Mouse (Mus musculus): Measurements from ENCODE around the gene S100a10. TPM values are rescaled to one million over a fixed set of nuclear protein-coding genes. Genes with fewer than 3 reads are reported as not detected.

Gene S100a10
- polyA plus RNA-seq, 1 experiment from 2014 or later: 89.9 TPM

- DNase-seq (ENCODE audit: low spot score) (no peak), ATAC-seq (ENCODE audit: insufficient number of reproducible peaks, low FRiP score, low TSS enrichment, low read depth) (no peak)
- no peak overlapping the region for H3K4me3 ChIP-seq (ENCODE audit: low read depth, low read length)
- H3K36me3 ChIP-seq (ENCODE audit: control insufficient read depth, insufficient read depth, low read length): no peaks in the 10 kb centered on the region
- no peak overlapping the region for H3K27ac ChIP-seq (replicated peaks; ENCODE audit: low read depth, low read length)
- H3K9ac ChIP-seq (ENCODE audit: low read length): no peak overlapping the region
- 96% methylated on average over 4 of the region's 4 CpGs for WGBS
- H3K4me2 ChIP-seq (ENCODE audit: low read depth, severe bottlenecking): no peak overlapping the region
- no peaks in the 10 kb centered on the region for H3K4me1 ChIP-seq (ENCODE audit: control insufficient read depth, insufficient read depth, low read length)
- no peaks in the 10 kb centered on the region for H3K9me3 ChIP-seq (ENCODE audit: control insufficient read depth, low read length)
- no peaks in the 10 kb centered on the region for H3K27me3 ChIP-seq (ENCODE audit: control insufficient read depth, insufficient read depth, low read length)
These were observed 8.3 kb downstream of the S100a10 start for GRCm38 (mm10) chr3:93563216-93563615.

GRCm38 (mm10) chr3:93566892-93567291 lies 12.0 kb downstream of the S100a10 start:
- H3K4me2 ChIP-seq (ENCODE audit: low read depth, severe bottlenecking): no peak overlapping the region
- H3K36me3 ChIP-seq (ENCODE audit: control insufficient read depth, insufficient read depth, low read length): no peaks in the 10 kb centered on the region
- H3K4me1 ChIP-seq (ENCODE audit: control insufficient read depth, insufficient read depth, low read length): no peaks in the 10 kb centered on the region
- ATAC-seq (ENCODE audit: insufficient number of reproducible peaks, low FRiP score, low TSS enrichment, low read depth) (no peak), DNase-seq (ENCODE audit: low spot score) (no peak)
- H3K27ac ChIP-seq (replicated peaks; ENCODE audit: low read depth, low read length): no peak overlapping the region
- no peaks in the 10 kb centered on the region for H3K27me3 ChIP-seq (ENCODE audit: control insufficient read depth, insufficient read depth, low read length)
- WGBS: 76% methylated on average over 3 of the region's 3 CpGs
- no peak overlapping the region for H3K9ac ChIP-seq (ENCODE audit: low read length)
- H3K4me3 ChIP-seq (ENCODE audit: low read depth, low read length): no peak overlapping the region
- H3K9me3 ChIP-seq (ENCODE audit: control insufficient read depth, low read length): no peaks in the 10 kb centered on the region

DNA sequence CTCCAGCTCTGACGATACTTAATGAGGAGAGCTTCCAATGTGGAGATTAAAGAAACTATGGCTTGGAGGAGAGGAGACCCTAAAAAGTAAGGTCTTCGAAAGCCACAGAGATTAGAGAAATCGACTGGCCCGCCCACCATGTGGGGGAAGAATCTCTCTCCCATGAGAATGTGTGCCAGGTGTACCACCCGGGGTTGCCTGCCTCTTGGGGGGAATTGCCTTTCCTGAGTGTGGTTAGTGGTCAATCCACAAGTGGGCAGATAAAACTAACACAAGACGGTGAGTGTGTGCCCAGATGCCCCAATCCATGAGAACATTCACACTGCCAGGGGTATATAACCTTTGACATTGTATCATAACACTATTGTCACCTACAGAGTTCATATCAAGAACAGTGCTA lies 12.8 kb downstream of the S100a10 start:
- Histone ChIP-seq H3K9ac (ENCODE audit: low read length) (no peak overlapping the region), H3K27ac (replicated peaks; ENCODE audit: low read depth, low read length) (no peak overlapping the region), H3K36me3 (ENCODE audit: control insufficient read depth, insufficient read depth, low read length) (no peaks in the 10 kb centered on the region), H3K4me1 (ENCODE audit: control insufficient read depth, insufficient read depth, low read length) (no peaks in the 10 kb centered on the region), H3K4me2 (ENCODE audit: low read depth, severe bottlenecking) (no peak overlapping the region), H3K4me3 (ENCODE audit: low read depth, low read length) (no peak overlapping the region), H3K27me3 (ENCODE audit: control insufficient read depth, insufficient read depth, low read length) (no peaks in the 10 kb centered on the region), H3K9me3 (ENCODE audit: control insufficient read depth, low read length) (no peaks in the 10 kb centered on the region)
- ATAC-seq (ENCODE audit: insufficient number of reproducible peaks, low FRiP score, low TSS enrichment, low read depth): no peak
- no peak for DNase-seq (ENCODE audit: low spot score)
- WGBS: 96% methylated on average over 6 of the region's 6 CpGs

DNA sequence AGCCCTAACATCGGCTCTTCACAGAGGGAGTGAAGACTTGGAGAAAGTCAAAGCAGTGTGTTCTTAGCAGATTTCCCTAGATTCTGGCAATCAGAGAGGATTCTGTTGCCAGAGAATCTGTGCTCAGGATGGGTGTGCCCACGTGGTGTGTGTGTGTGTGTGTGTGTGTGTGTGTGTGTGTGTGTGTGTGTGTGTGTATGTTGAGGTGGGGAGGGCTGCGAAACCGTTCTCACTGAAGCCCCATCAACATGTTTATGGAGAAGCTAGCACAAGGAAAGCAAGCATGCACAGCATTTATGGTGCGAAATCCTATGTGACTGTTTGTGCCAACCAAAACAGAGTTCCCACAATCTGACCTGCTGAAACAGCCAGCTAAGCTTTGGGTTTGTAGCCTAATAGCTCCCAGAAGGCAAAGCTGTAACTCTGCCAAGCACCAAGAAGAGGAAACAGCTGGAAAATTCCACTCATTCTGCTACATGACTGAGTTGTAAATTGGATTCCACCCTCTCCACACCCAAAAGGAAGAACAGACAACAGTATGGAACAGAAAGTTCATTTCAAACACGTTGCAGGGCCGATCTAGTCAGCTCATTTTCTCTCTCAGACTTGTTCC lies 13.7 kb downstream of the S100a10 start:
- 81% methylated on average over 7 of the region's 7 CpGs for WGBS
- ATAC-seq (ENCODE audit: insufficient number of reproducible peaks, low FRiP score, low TSS enrichment, low read depth) (no peak), DNase-seq (ENCODE audit: low spot score) (no peak)
- H3K9me3 ChIP-seq (ENCODE audit: control insufficient read depth, low read length): no peaks in the 10 kb centered on the region
- H3K36me3 ChIP-seq (ENCODE audit: control insufficient read depth, insufficient read depth, low read length): no peaks in the 10 kb centered on the region
- no peak overlapping the region for H3K4me3 ChIP-seq (ENCODE audit: low read depth, low read length)
- no peak overlapping the region for H3K27ac ChIP-seq (replicated peaks; ENCODE audit: low read depth, low read length)
- no peaks in the 10 kb centered on the region for H3K27me3 ChIP-seq (ENCODE audit: control insufficient read depth, insufficient read depth, low read length)
- no peaks in the 10 kb centered on the region for H3K4me1 ChIP-seq (ENCODE audit: control insufficient read depth, insufficient read depth, low read length)
- H3K4me2 ChIP-seq (ENCODE audit: low read depth, severe bottlenecking): no peak overlapping the region
- H3K9ac ChIP-seq (ENCODE audit: low read length): no peak overlapping the region

- Histone ChIP-seq H3K4me2 (ENCODE audit: low read depth, severe bottlenecking) (no peak overlapping the region), H3K27me3 (ENCODE audit: control insufficient read depth, insufficient read depth, low read length) (no peaks in the 10 kb centered on the region), H3K27ac (replicated peaks; ENCODE audit: low read depth, low read length) (no peak overlapping the region), H3K9me3 (ENCODE audit: control insufficient read depth, low read length) (no peaks in the 10 kb centered on the region), H3K4me3 (ENCODE audit: low read depth, low read length) (no peak overlapping the region), H3K4me1 (ENCODE audit: control insufficient read depth, insufficient read depth, low read length) (no peaks in the 10 kb centered on the region), H3K36me3 (ENCODE audit: control insufficient read depth, insufficient read depth, low read length) (no peaks in the 10 kb centered on the region), H3K9ac (ENCODE audit: low read length) (no peak overlapping the region)
- 71% methylated on average over 2 of the region's 2 CpGs for WGBS
- ATAC-seq (ENCODE audit: insufficient number of reproducible peaks, low FRiP score, low TSS enrichment, low read depth) (no peak), DNase-seq (ENCODE audit: low spot score) (no peak)
These were observed 14.2 kb downstream of the S100a10 start for GRCm38 (mm10) chr3:93569046-93569445.

GRCm38 (mm10) chr3:93572058-93572791 lies 17.3 kb downstream of the S100a10 start:
- Histone ChIP-seq H3K36me3 (ENCODE audit: control insufficient read depth, insufficient read depth, low read length) (no peaks in the 10 kb centered on the region), H3K4me2 (ENCODE audit: low read depth, severe bottlenecking) (no peak overlapping the region), H3K27ac (replicated peaks; ENCODE audit: low read depth, low read length) (no peak overlapping the region), H3K9me3 (ENCODE audit: control insufficient read depth, low read length) (no peaks in the 10 kb centered on the region), H3K9ac (ENCODE audit: low read length) (no peak overlapping the region), H3K4me1 (ENCODE audit: control insufficient read depth, insufficient read depth, low read length) (no peaks in the 10 kb centered on the region), H3K4me3 (ENCODE audit: low read depth, low read length) (no peak overlapping the region), H3K27me3 (ENCODE audit: control insufficient read depth, insufficient read depth, low read length) (no peaks in the 10 kb centered on the region)
- no peak for ATAC-seq (ENCODE audit: insufficient number of reproducible peaks, low FRiP score, low TSS enrichment, low read depth)
- WGBS: 69% methylated on average over 5 of the region's 5 CpGs
- DNase-seq (ENCODE audit: low spot score): no peak

DNA sequence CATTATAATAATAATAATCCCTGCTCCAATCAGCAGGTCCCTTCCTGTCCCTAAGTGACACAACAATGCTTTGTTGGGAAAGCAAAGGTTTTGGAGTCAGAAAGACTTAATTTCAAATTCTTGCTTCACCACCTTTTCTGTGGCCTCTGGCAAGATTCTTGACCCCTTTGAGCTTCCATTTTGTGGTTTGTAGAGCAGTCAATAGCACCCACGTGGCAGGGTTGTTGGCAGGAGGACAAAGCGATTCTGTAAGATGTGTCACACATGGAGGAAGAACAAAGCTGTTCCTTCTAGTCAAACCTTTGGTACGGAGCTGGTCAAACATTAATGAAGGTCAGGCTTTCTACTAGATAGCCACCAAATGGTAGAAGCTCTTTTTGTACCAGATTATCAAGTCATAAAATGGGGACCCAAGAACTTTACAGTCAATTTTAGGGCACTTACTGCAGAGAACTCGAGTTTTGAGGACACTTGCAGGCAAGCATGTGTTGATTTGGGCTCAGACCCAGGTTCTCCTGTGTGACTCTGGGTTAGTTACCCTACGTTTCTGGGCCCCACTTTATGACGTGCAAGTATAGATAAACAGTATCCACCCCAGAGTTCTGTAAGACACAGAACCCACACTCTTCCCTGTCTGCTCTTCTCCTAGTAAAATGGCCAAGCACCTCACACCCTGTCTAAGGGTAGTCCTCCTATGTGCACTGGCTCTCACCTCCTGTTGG lies 24.6 kb downstream of the S100a10 start:
- no peak for DNase-seq (ENCODE audit: low spot score)
- Histone ChIP-seq H3K27me3 (ENCODE audit: control insufficient read depth, insufficient read depth, low read length) (no peaks in the 10 kb centered on the region), H3K27ac (replicated peaks; ENCODE audit: low read depth, low read length) (no peak overlapping the region), H3K9me3 (ENCODE audit: control insufficient read depth, low read length) (no peaks in the 10 kb centered on the region), H3K4me1 (ENCODE audit: control insufficient read depth, insufficient read depth, low read length) (no peaks in the 10 kb centered on the region), H3K9ac (ENCODE audit: low read length) (no peak overlapping the region), H3K4me3 (ENCODE audit: low read depth, low read length) (no peak overlapping the region), H3K4me2 (ENCODE audit: low read depth, severe bottlenecking) (no peak overlapping the region), H3K36me3 (ENCODE audit: control insufficient read depth, insufficient read depth, low read length) (no peaks in the 10 kb centered on the region)
- no peak for ATAC-seq (ENCODE audit: insufficient number of reproducible peaks, low FRiP score, low TSS enrichment, low read depth)
- WGBS: 75% methylated on average over 6 of the region's 6 CpGs

- no peak for DNase-seq (ENCODE audit: low spot score)
- Histone ChIP-seq H3K27ac (replicated peaks; ENCODE audit: low read depth, low read length) (no peak overlapping the region), H3K9ac (ENCODE audit: low read length) (no peak overlapping the region), H3K36me3 (ENCODE audit: control insufficient read depth, insufficient read depth, low read length) (no peaks in the 10 kb centered on the region), H3K4me2 (ENCODE audit: low read depth, severe bottlenecking) (no peak overlapping the region), H3K9me3 (ENCODE audit: control insufficient read depth, low read length) (no peaks in the 10 kb centered on the region), H3K4me1 (ENCODE audit: control insufficient read depth, insufficient read depth, low read length) (no peaks in the 10 kb centered on the region), H3K4me3 (ENCODE audit: low read depth, low read length) (no peak overlapping the region), H3K27me3 (ENCODE audit: control insufficient read depth, insufficient read depth, low read length) (no peaks in the 10 kb centered on the region)
- WGBS: 89% methylated on average over 2 of the region's 2 CpGs
- ATAC-seq (ENCODE audit: insufficient number of reproducible peaks, low FRiP score, low TSS enrichment, low read depth): no peak
These were observed 25.1 kb downstream of the S100a10 start for GRCm38 (mm10) chr3:93580039-93580403.

All from limb, embryonic 11.5 days (tissue).